Mouse (Mus musculus) neural tube, embryonic 12.5 days (tissue): ENCODE results near the gene Sec14l3. TPM values are rescaled to one million over a fixed set of nuclear protein-coding genes. Genes with fewer than 3 reads are reported as not detected.
A peak's percentile ranks its signal among the peaks of the same experiment; 100 is the strongest.
"Not testable (repeated sequence)": the region's sequence is repeated elsewhere in the genome, so short reads cannot be mapped to it uniquely, and the experiment has no call there.

Source experiments
- ATAC-seq: fragments of 200-750 bp; cut with Nextera tagmentation; 2 replicates; pipeline ENCODE4 v1.8.0; 2017; ENCODE audit warnings: low read depth, mild to moderate bottlenecking, moderate TSS enrichment, moderate library complexity; ENCODE audit not compliant: low FRiP score
- H3K27ac ChIP-seq: fragments of 300-500 bp; sonication (generic); 2 replicates; pipeline ENCODE4 v1.5.1; 2016
- H3K27me3 ChIP-seq: fragments of 300-500 bp; sonication (generic); replicated peaks from 2 replicates; pipeline ENCODE4 v1.6.1; 2016; ENCODE audit warnings: mild to moderate bottlenecking
- H3K36me3 ChIP-seq: fragments of 300-500 bp; sonication (generic); 2 replicates; pipeline ENCODE4 v1.6.1; 2016; ENCODE audit warnings: mild to moderate bottlenecking
- H3K4me1 ChIP-seq: fragments of 300-500 bp; sonication (generic); 2 replicates; pipeline ENCODE4 v1.6.1; 2016
- H3K4me2 ChIP-seq: fragments of 300-500 bp; sonication (generic); replicated peaks from 2 replicates; pipeline ENCODE4 v1.6.1; 2016; ENCODE audit warnings: mild to moderate bottlenecking
- H3K4me3 ChIP-seq: fragments of 300-500 bp; sonication (generic); 2 replicates; pipeline ENCODE4 v1.5.1; 2016
- H3K9ac ChIP-seq: fragments of 300-500 bp; sonication (generic); 2 replicates; pipeline ENCODE4 v1.6.1; 2016; ENCODE audit warnings: mild to moderate bottlenecking
- H3K9me3 ChIP-seq: fragments of 300-500 bp; sonication (generic); 2 replicates; pipeline ENCODE4 v1.6.1; 2016; ENCODE audit warnings: mild to moderate bottlenecking
- WGBS: fragments of 180-500 bp; shearing (Covaris S2); methylation state at CpG from one replicate; pipeline ENCODE4 v1.1.7; 2016; 5-methylcytosine and 5-hydroxymethylcytosine counted together
- polyA plus RNA-seq: library from polyadenylated mRNA; unstranded; fragments of >200 nt; fragmentation: Nextera tagmentation; extraction: Ambion mirVana; gene quantifications from 2 replicates; pipeline ENCODE4 v1.2.1, GENCODE M21; 2016

Gene Sec14l3
- polyA plus RNA-seq, 1 experiment from 2014 or later: not detected

DNA sequence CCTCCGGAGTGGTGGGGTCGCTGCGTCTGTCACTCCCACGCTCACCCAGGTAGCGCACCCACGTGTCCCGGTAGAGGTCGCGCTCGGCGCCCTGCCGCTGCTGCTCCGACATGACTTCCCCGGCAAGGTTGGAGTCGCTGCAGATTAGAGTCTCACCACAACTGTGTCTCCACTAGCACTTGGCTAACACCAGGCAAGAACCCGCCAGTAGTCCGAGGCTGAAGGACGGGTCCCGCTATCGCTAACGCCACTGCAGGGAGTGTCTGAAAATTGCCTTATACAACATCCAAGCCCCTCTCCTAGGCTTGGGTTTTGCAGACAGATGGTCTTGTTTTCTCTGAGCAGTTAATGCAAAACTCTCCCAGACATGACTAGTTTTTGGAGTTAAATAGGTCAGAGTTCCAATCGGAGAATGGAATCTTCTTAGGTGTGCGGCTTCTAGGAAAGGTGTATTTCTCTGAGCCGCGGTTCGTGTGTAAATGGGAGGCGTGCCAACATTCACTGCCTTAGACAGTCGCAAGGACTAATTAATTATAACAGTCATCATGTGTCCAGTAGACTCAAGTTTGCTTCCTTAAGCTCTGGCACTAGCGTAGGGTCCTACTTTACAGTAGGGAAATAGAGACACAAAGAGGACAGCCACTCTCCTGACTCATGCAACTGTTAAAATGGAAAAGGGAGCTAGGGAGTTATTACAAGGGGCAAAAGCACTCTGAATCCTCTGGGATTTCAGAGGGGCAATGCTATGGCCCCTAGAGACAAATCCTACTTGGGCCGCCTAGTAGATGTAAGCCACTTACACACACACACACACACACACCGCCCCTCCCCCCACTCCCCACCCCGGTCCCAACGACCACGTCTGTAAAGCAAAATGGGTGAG lies 30.8 kb downstream of the Sec14l3 start, which contains the start of gene Mtfp1:
TSS of gene Mtfp1 (minus strand) at position 275 of the 883 bp plus-strand sequence.
- Histone ChIP-seq H3K9ac (peak within 1 kb of the TSS; percentile 75; the same call in 1 of the 2 replicates), H3K4me1 (peaks cover 26% of the 10 kb centered on the region), H3K36me3 (0 out of 2 replicates have a peak, but pooled peaks cover 2% of the 10 kb centered on the region), H3K4me3 (peak within 1 kb of the TSS; percentile 46), H3K4me2 (peak within 1 kb of the TSS; percentile 90), H3K9me3 (no peaks in the 10 kb centered on the region), H3K27ac (no peak within 1 kb of the TSS), H3K27me3 (no peaks in the 10 kb centered on the region)
- ATAC-seq: no peak
- 11% methylated on average over 34 of the region's 34 CpGs for WGBS

DNA sequence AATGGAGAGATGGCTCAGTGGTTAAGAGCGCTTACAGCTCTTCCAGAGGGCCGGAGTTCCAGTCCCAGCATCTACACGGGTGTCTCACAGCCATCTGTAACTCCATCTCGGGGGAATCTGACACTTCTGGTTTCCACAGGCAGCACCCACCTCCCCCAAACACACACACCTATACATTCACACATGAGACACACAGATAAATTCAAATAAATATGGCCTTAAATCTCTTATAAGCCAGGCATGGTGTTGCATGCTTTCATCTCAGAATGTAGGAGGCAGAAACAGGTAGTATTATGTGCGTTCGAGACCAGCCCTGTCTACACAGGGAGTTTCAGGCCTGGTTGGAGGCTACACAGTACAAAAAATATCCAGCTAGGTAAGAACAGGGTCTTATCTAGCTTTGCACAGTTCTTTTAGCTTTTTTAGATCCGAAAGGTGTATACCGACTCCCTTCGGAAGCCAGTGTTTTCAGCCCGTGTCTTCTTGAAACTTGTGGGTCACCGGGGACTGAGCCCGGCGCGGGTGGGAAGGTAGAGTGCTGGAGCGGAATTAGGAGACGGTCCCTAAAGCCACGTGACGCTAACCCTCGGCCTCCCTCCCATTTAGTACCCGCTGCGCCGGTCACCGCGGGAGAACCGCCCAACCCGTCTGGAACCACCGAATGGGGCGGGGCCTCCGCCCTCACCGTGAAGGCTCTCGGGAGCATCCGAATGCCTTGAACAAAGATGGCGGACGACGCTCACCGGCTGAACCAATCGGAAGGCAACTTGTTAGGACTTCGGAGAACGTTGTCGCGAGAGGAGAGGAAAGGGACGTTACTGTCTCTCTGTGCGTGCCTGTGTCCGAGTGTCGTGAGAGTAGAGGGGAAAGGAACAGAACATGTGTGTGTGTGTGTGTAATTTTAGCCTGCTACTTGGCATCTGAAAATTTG lies 31.7 kb downstream of the Sec14l3 start:
- peak overlapping the region; percentile 90 for H3K4me2 ChIP-seq
- H3K4me3 ChIP-seq: peak overlapping the region; percentile 46
- no peaks in the 10 kb centered on the region for H3K27me3 ChIP-seq
- H3K36me3 ChIP-seq: 0 out of 2 replicates have a peak, but pooled peaks cover 2% of the 10 kb centered on the region
- peak overlapping the region; percentile 74 for H3K27ac ChIP-seq
- H3K9ac ChIP-seq: peak overlapping the region; percentile 75
- no peaks in the 10 kb centered on the region for H3K9me3 ChIP-seq
- ATAC-seq: peak; percentile 94
- WGBS: 3% methylated on average over 45 of the region's 45 CpGs
- peaks cover 26% of the 10 kb centered on the region for H3K4me1 ChIP-seq

DNA sequence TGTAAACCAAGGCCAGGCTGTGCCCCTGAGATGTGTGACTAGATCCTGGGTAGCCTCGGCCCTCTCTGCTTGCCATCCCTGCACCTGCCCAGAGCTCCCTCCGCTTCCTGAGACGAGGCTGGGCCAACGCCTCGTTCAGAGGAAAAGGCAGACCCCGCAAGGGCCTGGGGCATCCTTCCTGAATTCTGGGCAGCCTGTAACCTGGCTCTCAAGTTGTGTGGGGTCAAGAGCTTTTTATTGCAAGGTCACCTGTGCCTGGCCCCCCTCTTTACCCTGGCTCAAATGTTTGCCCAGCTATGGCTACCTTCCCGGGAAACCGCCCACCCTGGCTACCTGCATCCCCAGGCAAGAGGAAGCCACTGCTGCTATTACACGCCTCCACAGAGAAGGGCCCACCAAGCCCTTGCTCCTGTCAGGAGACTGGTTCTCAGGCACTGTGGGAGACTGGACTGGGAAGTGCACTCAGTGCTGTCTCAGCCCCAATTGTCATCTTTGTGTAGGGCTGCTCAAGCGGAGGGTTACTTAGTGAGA lies 32.5 kb downstream of the Sec14l3 start:
- Histone ChIP-seq H3K9ac (peak overlapping the region; percentile 75), H3K27ac (peak overlapping the region; percentile 74), H3K4me3 (peak overlapping the region; percentile 46), H3K9me3 (no peaks in the 10 kb centered on the region), H3K4me2 (peak overlapping the region; percentile 90), H3K36me3 (no peaks in the 10 kb centered on the region), H3K4me1 (peaks cover 26% of the 10 kb centered on the region), H3K27me3 (no peaks in the 10 kb centered on the region)
- peak; percentile 58 for ATAC-seq
- WGBS: 32% methylated on average over 10 of the region's 10 CpGs

DNA sequence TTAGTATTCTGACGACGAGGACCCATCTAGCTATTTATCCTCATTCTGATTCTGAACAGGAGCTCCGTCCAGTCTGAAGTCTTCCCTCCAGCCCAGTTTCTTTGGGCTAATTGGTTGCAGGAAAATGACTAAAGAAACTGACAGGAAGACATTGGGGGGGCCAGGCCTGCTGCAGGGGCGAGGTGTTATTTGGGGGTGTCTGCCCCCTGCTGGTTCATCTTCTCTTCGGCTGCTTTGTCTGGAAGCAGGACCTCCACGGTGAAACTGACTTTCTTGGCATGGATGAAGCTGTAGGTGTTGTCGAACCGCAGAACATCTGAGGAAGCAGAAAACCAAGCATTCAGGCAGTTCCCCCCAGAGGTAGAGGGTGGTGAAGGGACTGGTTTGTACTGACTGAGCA lies 33.5 kb downstream of the Sec14l3 start:
- Histone ChIP-seq H3K9ac (no peak overlapping the region), H3K9me3 (no peaks in the 10 kb centered on the region), H3K27me3 (no peaks in the 10 kb centered on the region), H3K36me3 (no peaks in the 10 kb centered on the region), H3K4me2 (no peak overlapping the region), H3K4me3 (no peak overlapping the region), H3K4me1 (peaks cover 26% of the 10 kb centered on the region), H3K27ac (no peak overlapping the region)
- no peak for ATAC-seq
- WGBS: 68% methylated on average over 8 of the region's 8 CpGs

DNA sequence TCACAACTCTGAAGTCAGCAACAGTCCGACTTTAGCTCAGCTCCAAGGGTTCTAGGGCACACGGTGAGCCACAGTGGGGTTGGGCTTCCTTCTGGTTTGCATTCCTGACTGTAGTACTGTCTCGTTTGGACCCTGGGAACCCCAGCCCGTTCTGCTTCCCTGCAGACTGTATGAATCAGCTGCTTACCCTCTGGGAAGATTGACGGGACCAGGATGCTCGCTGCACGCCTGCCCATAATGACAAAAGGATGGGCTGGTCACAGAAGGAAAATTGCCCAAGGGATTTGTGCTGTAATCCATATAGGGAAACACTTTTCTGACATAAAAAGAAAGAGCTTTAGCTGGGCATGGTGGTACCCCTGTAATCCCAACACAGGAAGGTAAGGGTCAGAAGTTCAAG lies 34.2 kb downstream of the Sec14l3 start:
- ATAC-seq: no peak
- Histone ChIP-seq H3K4me3 (no peak overlapping the region), H3K36me3 (no peaks in the 10 kb centered on the region), H3K27me3 (no peaks in the 10 kb centered on the region), H3K9ac (no peak overlapping the region), H3K27ac (no peak overlapping the region), H3K4me1 (peaks cover 26% of the 10 kb centered on the region), H3K4me2 (no peak overlapping the region), H3K9me3 (no peaks in the 10 kb centered on the region)
- WGBS: 76% methylated on average over 7 of the region's 7 CpGs

DNA sequence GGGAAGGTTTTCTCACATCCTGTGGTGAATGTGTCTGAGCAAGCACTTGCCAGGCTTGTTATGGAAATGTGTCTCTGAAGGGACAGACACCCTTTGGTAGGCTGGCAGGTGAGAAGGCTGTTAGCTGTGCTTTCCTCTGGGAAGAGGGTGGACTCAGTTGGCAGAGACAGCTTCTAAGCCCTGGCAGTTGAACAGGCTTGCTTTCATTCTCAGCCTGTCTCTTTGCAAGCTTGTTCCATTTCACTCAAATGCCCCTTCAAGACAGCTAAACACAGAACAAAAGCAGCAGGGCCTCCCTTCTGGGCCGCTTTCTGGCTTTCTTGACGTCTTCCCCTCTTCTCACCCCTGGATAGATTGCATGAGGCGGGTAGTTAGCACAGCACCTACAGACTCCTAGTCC lies 34.8 kb downstream of the Sec14l3 start:
- ATAC-seq: no peak
- Histone ChIP-seq H3K36me3 (no peaks in the 10 kb centered on the region), H3K4me2 (no peak overlapping the region), H3K4me3 (no peak overlapping the region), H3K4me1 (peaks cover 22% of the 10 kb centered on the region), H3K9ac (no peak overlapping the region), H3K27me3 (no peaks in the 10 kb centered on the region), H3K9me3 (no peaks in the 10 kb centered on the region), H3K27ac (no peak overlapping the region)
- WGBS: 63% methylated on average over 3 of the region's 3 CpGs

DNA sequence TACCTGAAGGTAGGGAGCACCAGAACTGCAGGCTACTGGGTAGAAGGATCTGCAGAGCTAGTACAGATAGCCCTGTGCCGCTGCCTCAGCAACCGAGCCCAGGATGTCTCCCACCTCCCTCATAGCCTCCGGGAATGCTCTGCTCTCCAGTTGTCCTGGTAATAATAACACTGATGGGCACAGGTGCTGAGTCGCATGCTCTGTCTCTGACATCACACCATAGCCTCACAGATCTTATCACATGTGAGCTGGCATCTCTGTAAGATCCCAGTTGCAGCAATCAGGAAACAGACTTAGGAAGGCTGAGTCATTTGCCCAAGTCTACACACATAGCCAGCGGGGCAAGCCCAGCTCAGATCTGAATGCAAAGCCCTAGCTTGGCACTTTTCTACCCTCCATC lies 37.2 kb downstream of the Sec14l3 start:
- Histone ChIP-seq H3K4me1 (peaks cover 7% of the 10 kb centered on the region), H3K4me2 (no peak overlapping the region), H3K36me3 (no peaks in the 10 kb centered on the region), H3K9me3 (no peaks in the 10 kb centered on the region), H3K27me3 (no peaks in the 10 kb centered on the region), H3K4me3 (no peak overlapping the region), H3K27ac (no peak overlapping the region), H3K9ac (no peak overlapping the region)
- 88% methylated on average over 5 of the region's 5 CpGs for WGBS
- no peak for ATAC-seq

DNA sequence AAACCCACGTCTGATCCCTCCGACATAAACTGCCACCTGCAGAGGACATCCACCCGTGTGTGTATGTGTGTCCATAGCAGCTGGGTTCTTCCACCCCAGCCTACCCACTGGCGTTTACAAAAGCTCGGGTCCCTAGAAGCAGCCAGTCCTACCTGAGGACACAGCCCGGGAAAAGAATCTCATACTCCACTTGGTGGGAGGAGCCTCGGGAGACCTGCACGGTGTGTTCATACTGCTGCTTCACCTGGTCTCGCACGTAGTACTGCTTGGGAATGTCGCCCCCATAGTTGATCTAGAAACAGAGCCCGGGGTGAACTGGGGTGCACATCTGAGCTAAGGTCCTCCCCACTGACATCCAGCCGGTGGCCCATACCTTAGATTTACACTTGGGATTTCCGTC lies 38.9 kb downstream of the Sec14l3 start:
- no peak overlapping the region for H3K27ac ChIP-seq
- ATAC-seq: no peak
- no peaks in the 10 kb centered on the region for H3K4me1 ChIP-seq
- H3K4me3 ChIP-seq: no peak overlapping the region
- 85% methylated on average over 14 of the region's 14 CpGs for WGBS
- H3K9me3 ChIP-seq: no peaks in the 10 kb centered on the region
- no peak overlapping the region for H3K4me2 ChIP-seq
- no peak overlapping the region for H3K9ac ChIP-seq
- 0 out of 2 replicates have a peak, but pooled peaks cover 2% of the 10 kb centered on the region for H3K36me3 ChIP-seq
- H3K27me3 ChIP-seq: no peaks in the 10 kb centered on the region

DNA sequence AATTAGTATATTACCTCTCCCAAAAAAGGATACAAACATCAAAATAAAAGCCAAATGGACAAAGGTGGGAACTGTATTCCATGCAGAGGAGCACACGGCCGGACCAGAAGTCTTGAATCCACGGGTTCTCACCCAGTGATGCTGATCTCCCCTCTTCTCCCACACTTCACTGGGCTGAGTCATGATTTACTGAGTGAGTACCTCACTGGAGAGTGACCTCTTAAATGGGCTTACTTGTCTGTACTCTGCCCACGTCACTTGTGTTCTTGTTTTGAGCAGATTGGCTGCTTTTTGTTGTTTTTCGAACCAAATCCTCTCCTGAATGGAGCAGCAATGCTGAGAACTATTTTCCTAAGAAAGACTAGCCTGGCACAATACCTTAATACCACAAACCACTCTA lies 40.3 kb downstream of the Sec14l3 start:
- no peak for ATAC-seq
- H3K27me3 ChIP-seq: no peaks in the 10 kb centered on the region
- no peak overlapping the region for H3K4me2 ChIP-seq
- no peaks in the 10 kb centered on the region for H3K4me1 ChIP-seq
- H3K36me3 ChIP-seq: peaks cover 8% of the 10 kb centered on the region; the same call in 1 of the 2 replicates
- no peak overlapping the region for H3K27ac ChIP-seq
- H3K9me3 ChIP-seq: no peaks in the 10 kb centered on the region
- H3K4me3 ChIP-seq: no peak overlapping the region
- no peak overlapping the region for H3K9ac ChIP-seq
- WGBS: 79% methylated on average over 5 of the region's 5 CpGs

DNA sequence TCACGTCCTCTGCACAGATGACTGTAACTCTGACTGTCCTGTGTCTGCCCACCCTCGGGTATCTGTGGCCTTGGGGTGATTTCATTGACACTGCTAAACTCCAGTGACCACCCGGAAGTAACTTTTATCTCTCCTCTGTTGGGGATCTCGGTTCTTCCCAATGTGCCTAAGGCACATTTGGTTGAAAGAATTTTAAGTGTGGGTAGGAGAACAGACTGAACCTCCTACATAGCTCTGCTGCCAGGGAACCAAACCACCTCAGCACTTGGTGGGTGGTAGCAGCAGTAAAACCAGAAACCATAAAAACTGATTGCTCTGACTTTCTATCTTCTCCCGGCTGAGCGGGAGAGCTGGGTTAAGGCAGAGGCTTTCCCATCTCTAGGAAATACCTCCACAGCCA lies 40.8 kb downstream of the Sec14l3 start:
- Histone ChIP-seq H3K27ac (no peak overlapping the region), H3K9ac (no peak overlapping the region)
- WGBS: 14% methylated on average over 6 of the region's 6 CpGs

DNA sequence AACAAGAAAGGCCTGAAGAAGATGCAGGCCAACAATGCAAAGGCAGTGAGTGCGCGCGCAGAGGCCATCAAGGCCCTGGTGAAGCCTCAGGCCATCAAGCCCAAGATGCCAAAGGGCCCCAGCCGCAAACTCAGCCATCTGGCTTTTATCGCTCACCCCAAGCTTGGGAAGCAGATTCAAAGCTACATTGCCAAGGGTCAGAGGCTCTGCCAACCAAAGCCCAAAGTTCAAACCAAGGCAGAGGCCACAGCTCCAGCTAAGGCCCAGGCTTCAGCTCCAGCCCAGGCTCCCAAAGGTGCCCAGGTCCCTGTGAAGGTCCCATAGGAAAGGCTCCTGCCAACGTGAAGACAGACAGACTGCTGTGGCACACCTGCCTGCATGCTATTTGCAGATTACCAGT lies 43.3 kb downstream of the Sec14l3 start:
- not testable (repeated sequence) for H3K9ac ChIP-seq, H3K4me2 ChIP-seq, ATAC-seq, H3K4me1 ChIP-seq, H3K27ac ChIP-seq, H3K4me3 ChIP-seq, H3K9me3 ChIP-seq, H3K27me3 ChIP-seq
- WGBS: 96% methylated on average over 6 of the region's 6 CpGs
- H3K36me3 ChIP-seq: peaks cover 12% of the 10 kb centered on the region; the same call in 1 of the 2 replicates

More for the DNA sequence above, 40.8 kb downstream of the Sec14l3 start:
- H3K4me2 ChIP-seq: no peak overlapping the region
- no peaks in the 10 kb centered on the region for H3K27me3 ChIP-seq
- H3K4me1 ChIP-seq: no peaks in the 10 kb centered on the region
- H3K9me3 ChIP-seq: no peaks in the 10 kb centered on the region
- H3K4me3 ChIP-seq: no peak overlapping the region
- peaks cover 8% of the 10 kb centered on the region; the same call in 1 of the 2 replicates for H3K36me3 ChIP-seq
- ATAC-seq: no peak

DNA sequence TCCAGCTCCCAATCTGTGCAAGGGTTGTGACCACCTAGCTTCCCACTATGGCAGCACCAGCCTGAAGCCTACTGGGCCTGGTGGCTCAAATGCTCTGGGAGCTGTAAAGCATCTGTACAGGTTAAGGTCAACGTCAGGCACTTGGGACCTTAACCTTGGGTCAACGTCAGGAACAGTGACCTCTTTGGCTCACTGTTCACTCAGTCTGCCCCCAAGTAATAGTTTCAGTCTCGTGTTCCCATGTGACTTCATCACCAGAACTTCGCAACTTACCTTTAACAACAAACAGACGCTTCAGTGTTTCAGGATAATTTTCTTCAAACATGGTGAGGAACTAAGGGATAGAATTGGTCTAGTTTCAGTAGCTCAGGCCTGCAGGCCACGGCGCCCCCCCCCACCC lies 44.0 kb downstream of the Sec14l3 start:
- Histone ChIP-seq H3K4me2 (no peak overlapping the region), H3K4me1 (no peaks in the 10 kb centered on the region), H3K9me3 (no peaks in the 10 kb centered on the region), H3K27ac (no peak overlapping the region), H3K27me3 (no peaks in the 10 kb centered on the region), H3K9ac (no peak overlapping the region), H3K4me3 (no peak overlapping the region), H3K36me3 (peaks cover 12% of the 10 kb centered on the region; the same call in 1 of the 2 replicates)
- ATAC-seq: no peak
- WGBS: 84% methylated on average over 7 of the region's 7 CpGs
